Mouse (Mus musculus): Measurements from ENCODE around the gene Rpl38. TPM values are rescaled to one million over a fixed set of nuclear protein-coding genes. Genes with fewer than 3 reads are reported as not detected.

Gene Rpl38
- polyA plus RNA-seq, 1 experiment from 2014 or later: 926 TPM

DNA sequence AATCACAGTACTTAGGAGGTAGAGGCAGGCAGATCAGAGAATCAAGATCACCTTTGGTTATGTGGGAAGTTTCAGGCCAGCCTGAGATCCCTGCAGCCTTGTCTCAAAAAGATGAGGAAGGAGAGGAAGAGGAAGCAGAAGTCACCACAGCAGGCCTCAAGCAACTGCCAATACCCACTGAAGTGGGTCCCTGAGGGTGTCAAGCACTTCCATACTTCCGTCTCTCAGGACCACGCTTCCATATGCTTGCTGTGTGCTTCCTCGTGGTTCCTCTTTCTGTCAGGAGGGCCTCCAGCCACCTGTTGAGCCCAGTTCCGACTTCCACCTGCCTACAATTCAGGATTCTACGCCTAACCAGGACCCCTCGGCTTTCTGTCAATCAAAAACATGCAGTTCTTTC lies 14.7 kb upstream of the Rpl38 start:
- H3K36me3 ChIP-seq (ENCODE audit: control insufficient read depth, insufficient read depth, low read length): no peaks in the 10 kb centered on the region
- H3K9me3 ChIP-seq (ENCODE audit: control insufficient read depth, low read length): no peaks in the 10 kb centered on the region
- peaks cover 4% of the 10 kb centered on the region; the same call in 1 of the 2 replicates for H3K27me3 ChIP-seq (replicated peaks; ENCODE audit: control insufficient read depth, insufficient read depth, low read length)
- H3K4me2 ChIP-seq (ENCODE audit: low read depth, low read length): no peak overlapping the region
- ATAC-seq: no peak
- no peak overlapping the region for H3K4me3 ChIP-seq (ENCODE audit: low read length)
- H3K27ac ChIP-seq (ENCODE audit: low read length): no peak overlapping the region
- no peaks in the 10 kb centered on the region for H3K4me1 ChIP-seq (ENCODE audit: control insufficient read depth, insufficient read depth, low read length)
- 71% methylated on average over 6 of the region's 6 CpGs for WGBS
- H3K9ac ChIP-seq (ENCODE audit: low read depth, low read length): no peak overlapping the region

- Histone ChIP-seq H3K9ac (ENCODE audit: low read depth, low read length) (no peak overlapping the region), H3K4me3 (ENCODE audit: low read length) (no peak overlapping the region), H3K36me3 (ENCODE audit: control insufficient read depth, insufficient read depth, low read length) (no peaks in the 10 kb centered on the region), H3K9me3 (ENCODE audit: control insufficient read depth, low read length) (no peaks in the 10 kb centered on the region), H3K4me1 (ENCODE audit: control insufficient read depth, insufficient read depth, low read length) (no peaks in the 10 kb centered on the region), H3K4me2 (ENCODE audit: low read depth, low read length) (no peak overlapping the region), H3K27ac (ENCODE audit: low read length) (no peak overlapping the region), H3K27me3 (replicated peaks; ENCODE audit: control insufficient read depth, insufficient read depth, low read length) (peaks cover 4% of the 10 kb centered on the region; the same call in 1 of the 2 replicates)
- WGBS: 56% methylated on average over 5 of the region's 5 CpGs
- no peak for ATAC-seq
Observed at GRCm38 (mm10) chr11:114654552-114654951, 13.8 kb upstream of the Rpl38 start.

- no peak overlapping the region for H3K9ac ChIP-seq (ENCODE audit: low read depth, low read length)
- no peak overlapping the region for H3K27ac ChIP-seq (ENCODE audit: low read length)
- H3K4me2 ChIP-seq (ENCODE audit: low read depth, low read length): no peak overlapping the region
- no peaks in the 10 kb centered on the region for H3K36me3 ChIP-seq (ENCODE audit: control insufficient read depth, insufficient read depth, low read length)
- no peaks in the 10 kb centered on the region for H3K4me1 ChIP-seq (ENCODE audit: control insufficient read depth, insufficient read depth, low read length)
- peaks cover 4% of the 10 kb centered on the region; the same call in 1 of the 2 replicates for H3K27me3 ChIP-seq (replicated peaks; ENCODE audit: control insufficient read depth, insufficient read depth, low read length)
- 83% methylated on average over 7 of the region's 7 CpGs for WGBS
- no peaks in the 10 kb centered on the region for H3K9me3 ChIP-seq (ENCODE audit: control insufficient read depth, low read length)
- ATAC-seq: no peak
- no peak overlapping the region for H3K4me3 ChIP-seq (ENCODE audit: low read length)
Observed at GRCm38 (mm10) chr11:114655350-114656008, 12.8 kb upstream of the Rpl38 start.

DNA sequence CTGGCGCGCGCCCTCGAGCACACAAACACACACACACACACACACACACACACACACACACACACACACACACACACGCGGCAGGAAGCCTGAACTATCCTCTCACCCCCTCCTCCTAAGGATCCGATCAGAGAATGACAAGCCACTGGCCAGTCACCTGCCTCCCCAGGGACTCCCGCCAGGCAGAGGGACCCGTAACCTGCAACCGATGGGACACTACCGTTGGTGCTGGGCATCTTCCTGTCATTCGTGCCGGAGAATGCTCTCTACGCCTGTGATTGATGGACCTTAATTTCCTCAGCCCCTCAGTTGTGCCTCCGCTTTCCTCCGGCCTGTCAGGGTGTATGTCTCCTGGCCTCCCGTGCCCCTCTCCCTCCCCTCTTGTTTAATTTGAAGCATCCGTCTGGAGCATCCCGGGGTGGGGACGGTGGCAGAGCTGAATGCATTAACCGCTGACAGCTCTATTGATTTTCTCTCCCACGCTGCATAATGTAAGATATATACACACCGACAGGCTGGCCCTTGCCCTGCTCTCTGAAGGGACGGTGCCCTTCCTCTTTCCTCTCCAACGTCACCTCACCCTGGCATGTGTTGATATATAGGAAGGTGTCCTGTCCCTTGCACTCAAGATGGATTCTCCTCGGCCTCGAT lies 11.2 kb upstream of the Rpl38 start:
- WGBS: 32% methylated on average over 27 of the region's 27 CpGs
- Histone ChIP-seq H3K9me3 (ENCODE audit: control insufficient read depth, low read length) (no peaks in the 10 kb centered on the region), H3K36me3 (ENCODE audit: control insufficient read depth, insufficient read depth, low read length) (no peaks in the 10 kb centered on the region), H3K27me3 (replicated peaks; ENCODE audit: control insufficient read depth, insufficient read depth, low read length) (peaks cover 4% of the 10 kb centered on the region; the same call in 1 of the 2 replicates), H3K4me3 (ENCODE audit: low read length) (no peak overlapping the region), H3K4me2 (ENCODE audit: low read depth, low read length) (no peak overlapping the region), H3K27ac (ENCODE audit: low read length) (no peak overlapping the region), H3K9ac (ENCODE audit: low read depth, low read length) (no peak overlapping the region), H3K4me1 (ENCODE audit: control insufficient read depth, insufficient read depth, low read length) (no peaks in the 10 kb centered on the region)
- ATAC-seq: no peak

DNA sequence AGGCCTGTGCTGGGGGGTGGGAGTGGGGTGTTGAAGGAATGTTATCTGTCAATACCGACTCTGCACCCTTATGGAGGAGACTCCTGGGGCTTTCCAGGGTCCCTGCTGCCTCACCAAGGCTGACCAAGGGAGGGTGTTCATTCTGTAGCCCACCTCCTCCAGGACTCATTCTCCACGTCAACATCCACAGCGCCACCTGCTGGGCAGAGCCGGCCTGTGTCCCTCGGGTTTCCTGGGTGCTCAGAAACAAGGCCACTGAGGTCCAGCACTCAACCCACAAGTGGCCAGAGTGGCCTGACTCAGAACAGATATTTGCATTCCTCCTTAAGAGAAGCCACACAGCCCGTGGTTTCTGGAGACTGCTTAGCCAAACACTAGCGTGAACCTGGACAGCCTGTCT lies 10.6 kb upstream of the Rpl38 start:
- Histone ChIP-seq H3K4me3 (ENCODE audit: low read length) (no peak overlapping the region), H3K4me1 (ENCODE audit: control insufficient read depth, insufficient read depth, low read length) (no peaks in the 10 kb centered on the region), H3K9me3 (ENCODE audit: control insufficient read depth, low read length) (no peaks in the 10 kb centered on the region), H3K27me3 (replicated peaks; ENCODE audit: control insufficient read depth, insufficient read depth, low read length) (peaks cover 4% of the 10 kb centered on the region; the same call in 1 of the 2 replicates), H3K27ac (ENCODE audit: low read length) (no peak overlapping the region), H3K4me2 (ENCODE audit: low read depth, low read length) (no peak overlapping the region), H3K9ac (ENCODE audit: low read depth, low read length) (no peak overlapping the region), H3K36me3 (ENCODE audit: control insufficient read depth, insufficient read depth, low read length) (no peaks in the 10 kb centered on the region)
- no peak for ATAC-seq
- WGBS: 12% methylated on average over 7 of the region's 7 CpGs

- Histone ChIP-seq H3K27ac (ENCODE audit: low read length) (no peak overlapping the region), H3K4me2 (ENCODE audit: low read depth, low read length) (no peak overlapping the region), H3K4me3 (ENCODE audit: low read length) (no peak overlapping the region), H3K36me3 (ENCODE audit: control insufficient read depth, insufficient read depth, low read length) (no peaks in the 10 kb centered on the region), H3K9me3 (ENCODE audit: control insufficient read depth, low read length) (no peaks in the 10 kb centered on the region), H3K9ac (ENCODE audit: low read depth, low read length) (no peak overlapping the region), H3K4me1 (ENCODE audit: control insufficient read depth, insufficient read depth, low read length) (no peaks in the 10 kb centered on the region), H3K27me3 (replicated peaks; ENCODE audit: control insufficient read depth, insufficient read depth, low read length) (no peaks in the 10 kb centered on the region)
- no peak for ATAC-seq
- 87% methylated on average over 14 of the region's 14 CpGs for WGBS
Observed at GRCm38 (mm10) chr11:114662161-114662560, 6.2 kb upstream of the Rpl38 start.

- Histone ChIP-seq H3K9ac (ENCODE audit: low read depth, low read length) (no peak overlapping the region), H3K4me2 (ENCODE audit: low read depth, low read length) (no peak overlapping the region), H3K4me3 (ENCODE audit: low read length) (no peak overlapping the region), H3K27ac (ENCODE audit: low read length) (no peak overlapping the region), H3K4me1 (ENCODE audit: control insufficient read depth, insufficient read depth, low read length) (no peaks in the 10 kb centered on the region), H3K36me3 (ENCODE audit: control insufficient read depth, insufficient read depth, low read length) (no peaks in the 10 kb centered on the region), H3K9me3 (ENCODE audit: control insufficient read depth, low read length) (no peaks in the 10 kb centered on the region), H3K27me3 (replicated peaks; ENCODE audit: control insufficient read depth, insufficient read depth, low read length) (0 out of 2 replicates have a peak, but pooled peaks cover 2% of the 10 kb centered on the region)
- ATAC-seq: no peak
- WGBS: 33% methylated on average over 6 of the region's 6 CpGs
Observed at GRCm38 (mm10) chr11:114662746-114663362, 5.5 kb upstream of the Rpl38 start.

DNA sequence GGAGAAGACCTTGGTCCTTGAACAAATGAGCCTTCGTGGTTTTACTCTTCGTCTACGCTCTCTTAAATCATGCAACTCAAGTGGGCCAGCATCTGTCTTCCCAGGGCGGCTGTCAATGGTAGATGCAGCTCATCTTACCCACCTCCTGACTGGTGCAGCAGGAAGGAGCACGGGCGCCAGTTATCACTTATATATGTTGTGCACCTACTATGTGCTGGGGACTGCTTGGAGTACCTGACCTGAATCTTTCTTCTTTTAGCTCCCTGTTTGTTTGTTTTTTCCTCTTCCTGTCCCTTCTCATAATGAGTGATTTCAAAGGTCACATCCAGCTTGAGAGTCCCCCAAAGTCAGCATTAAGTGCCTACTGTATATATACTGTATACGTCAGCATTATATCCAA lies 4.2 kb upstream of the Rpl38 start:
- no peak for ATAC-seq
- Histone ChIP-seq H3K4me1 (ENCODE audit: control insufficient read depth, insufficient read depth, low read length) (no peaks in the 10 kb centered on the region), H3K27ac (ENCODE audit: low read length) (no peak overlapping the region), H3K4me2 (ENCODE audit: low read depth, low read length) (no peak overlapping the region), H3K27me3 (replicated peaks; ENCODE audit: control insufficient read depth, insufficient read depth, low read length) (0 out of 2 replicates have a peak, but pooled peaks cover 3% of the 10 kb centered on the region), H3K9me3 (ENCODE audit: control insufficient read depth, low read length) (no peaks in the 10 kb centered on the region), H3K4me3 (ENCODE audit: low read length) (no peak overlapping the region), H3K36me3 (ENCODE audit: control insufficient read depth, insufficient read depth, low read length) (no peaks in the 10 kb centered on the region), H3K9ac (ENCODE audit: low read depth, low read length) (no peak overlapping the region)
- WGBS: 73% methylated on average over 7 of the region's 7 CpGs

GRCm38 (mm10) chr11:114665463-114665862 lies 2.9 kb upstream of the Rpl38 start:
- H3K4me3 ChIP-seq (ENCODE audit: low read length): no peak overlapping the region
- H3K36me3 ChIP-seq (ENCODE audit: control insufficient read depth, insufficient read depth, low read length): no peaks in the 10 kb centered on the region
- peaks cover 10% of the 10 kb centered on the region for H3K4me1 ChIP-seq (ENCODE audit: control insufficient read depth, insufficient read depth, low read length)
- no peak overlapping the region for H3K9ac ChIP-seq (ENCODE audit: low read depth, low read length)
- H3K27me3 ChIP-seq (replicated peaks; ENCODE audit: control insufficient read depth, insufficient read depth, low read length): 0 out of 2 replicates have a peak, but pooled peaks cover 3% of the 10 kb centered on the region
- no peak overlapping the region for H3K4me2 ChIP-seq (ENCODE audit: low read depth, low read length)
- H3K27ac ChIP-seq (ENCODE audit: low read length): no peak overlapping the region
- no peak for ATAC-seq
- 75% methylated on average over 2 of the region's 2 CpGs for WGBS
- no peaks in the 10 kb centered on the region for H3K9me3 ChIP-seq (ENCODE audit: control insufficient read depth, low read length)

Data from intestine, embryonic 16.5 days (tissue).